Mouse (Mus musculus) liver, adult 2 months (tissue): ENCODE data around the gene Slc39a11. TPM values are rescaled to one million over a fixed set of nuclear protein-coding genes. Genes with fewer than 3 reads are reported as not detected.

Experiments
- DNase-seq: peaks from one replicate; pipeline ENCODE4 v3.0.0-alpha.2; 2011; ENCODE audit warnings: low read depth, low spot score; ENCODE audit errors: extremely low read depth
- H3K27ac ChIP-seq: fragments of 200-500 bp; replicated peaks from 2 replicates; pipeline ENCODE4 v1.5.1; 2012; ENCODE audit warnings: low read depth, mild to moderate bottlenecking, control low read depth, inconsistent platforms, low read length; ENCODE audit not compliant: insufficient read depth
- H3K27me3 ChIP-seq: fragments of 200-500 bp; 2 replicates; pipeline ENCODE4 v1.6.1; 2012; ENCODE audit warnings: mild to moderate bottlenecking, moderate library complexity, low read length, inconsistent platforms; ENCODE audit not compliant: control insufficient read depth, insufficient read depth
- H3K36me3 ChIP-seq: fragments of 200-500 bp; 2 replicates; pipeline ENCODE4 v1.6.1; 2012; ENCODE audit warnings: low read length, inconsistent platforms; ENCODE audit not compliant: control insufficient read depth, insufficient read depth
- H3K4me1 ChIP-seq: fragments of 200-500 bp; 2 replicates; pipeline ENCODE4 v1.6.1; 2011; ENCODE audit warnings: low read length; ENCODE audit not compliant: control insufficient read depth, insufficient read depth
- H3K4me3 ChIP-seq: fragments of 200-500 bp; 2 replicates; pipeline ENCODE4 v1.5.1; 2011; ENCODE audit warnings: low read depth, mild to moderate bottlenecking, control low read depth, low read length, moderate library complexity; ENCODE audit not compliant: insufficient read depth
- H3K79me2 ChIP-seq: fragments of 200-500 bp; 2 replicates; pipeline ENCODE4 v1.6.1; 2012; ENCODE audit warnings: inconsistent platforms, mild to moderate bottlenecking, low read length, moderate library complexity; ENCODE audit not compliant: control insufficient read depth, insufficient read depth
- H3K9ac ChIP-seq: fragments of 200-500 bp; 2 replicates; pipeline ENCODE4 v1.6.1; 2012; ENCODE audit warnings: low read depth, mild to moderate bottlenecking, control low read depth, inconsistent platforms, low read length
- CTCF ChIP-seq: fragments of 200-500 bp; IDR thresholded peaks from 2 replicates; pipeline ENCODE4 v1.5.1; 2011; ENCODE audit warnings: low read depth, low read length, control low read depth
- POLR2A ChIP-seq: fragments of 200-500 bp; IDR thresholded peaks from 2 replicates; pipeline ENCODE4 v1.6.1; 2011; ENCODE audit warnings: low read length, control low read depth; ENCODE audit not compliant: insufficient read depth; ENCODE audit errors: extremely low read depth
- WGBS: fragments of 180-500 bp; shearing (Covaris S2); methylation state at CpG from one replicate; pipeline ENCODE4 v1.1.7; 2018; 5-methylcytosine and 5-hydroxymethylcytosine counted together
- polyA plus RNA-seq: library from polyadenylated mRNA; depleted of rRNA; stranded (reverse); fragments of >200 nt; gene quantifications from 2 replicates; pipeline ENCODE4 v1.2.3, GENCODE M21; 2012
- total RNA-seq: library from RNA; depleted of rRNA; stranded (reverse); fragments of >200 nt; gene quantifications from 2 replicates; pipeline ENCODE4 v1.2.3, GENCODE M21; 2014

Gene Slc39a11
- total and polyA plus RNA-seq, 2 experiments: 18.8 to 22.8 TPM

DNA sequence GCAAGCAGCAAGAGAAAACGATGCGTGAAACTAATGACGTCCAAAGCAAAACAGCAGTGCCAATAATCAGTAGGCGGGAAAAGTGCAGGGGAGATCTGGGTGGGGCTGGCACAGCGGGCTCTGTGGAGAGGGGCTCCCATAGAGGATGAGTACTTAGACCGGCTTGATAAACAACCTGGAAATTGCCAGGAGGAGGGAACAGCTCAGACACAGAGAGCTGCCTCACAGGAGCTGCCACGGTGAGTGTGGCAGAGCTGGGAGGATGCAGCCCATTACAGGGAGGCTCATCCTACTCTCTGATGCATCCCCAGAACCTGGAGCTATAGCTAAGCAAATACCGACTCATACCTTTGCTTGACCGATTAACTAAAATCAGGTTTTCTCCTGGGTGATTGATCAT, 224.0 kb downstream of the Slc39a11 start:
- WGBS: 88% methylated on average over 9 of the region's 9 CpGs
- DNase-seq: no peak
- Histone ChIP-seq H3K36me3 (no peaks in the 10 kb centered on the region), H3K27ac (no peak overlapping the region), H3K9ac (no peak overlapping the region), H3K79me2 (no peaks in the 10 kb centered on the region), H3K4me1 (no peaks in the 10 kb centered on the region), H3K27me3 (no peaks in the 10 kb centered on the region), H3K4me3 (no peak overlapping the region)
- no peak for TF ChIP-seq CTCF
- TF ChIP-seq POLR2A: no peak

- no peak for DNase-seq
- no peaks in the 10 kb centered on the region for H3K79me2 ChIP-seq
- no peaks in the 10 kb centered on the region for H3K27me3 ChIP-seq
- no peak overlapping the region for H3K27ac ChIP-seq
- TF ChIP-seq CTCF (no peak), POLR2A (no peak)
- no peak overlapping the region for H3K9ac ChIP-seq
- H3K4me1 ChIP-seq: no peaks in the 10 kb centered on the region
- no peak overlapping the region for H3K4me3 ChIP-seq
- H3K36me3 ChIP-seq: no peaks in the 10 kb centered on the region; the same call in 1 of the 2 replicates
- WGBS: 89% methylated on average over 3 of the region's 3 CpGs
These were observed 224.4 kb downstream of the Slc39a11 start for GRCm38 (mm10) chr11:113425454-113425853.

- H3K9ac ChIP-seq: no peak overlapping the region
- no peaks in the 10 kb centered on the region for H3K27me3 ChIP-seq
- H3K4me3 ChIP-seq: no peak overlapping the region
- DNase-seq: no peak
- no peaks in the 10 kb centered on the region for H3K79me2 ChIP-seq
- H3K4me1 ChIP-seq: no peaks in the 10 kb centered on the region
- no peaks in the 10 kb centered on the region; the same call in 1 of the 2 replicates for H3K36me3 ChIP-seq
- TF ChIP-seq POLR2A (no peak), CTCF (no peak)
- no peak overlapping the region for H3K27ac ChIP-seq
- 97% methylated on average over 3 of the region's 4 CpGs for WGBS
These were observed 225.1 kb downstream of the Slc39a11 start for GRCm38 (mm10) chr11:113424765-113425164.

- no peak for DNase-seq
- Histone ChIP-seq H3K9ac (no peak overlapping the region), H3K79me2 (no peaks in the 10 kb centered on the region), H3K27me3 (no peaks in the 10 kb centered on the region), H3K4me1 (no peaks in the 10 kb centered on the region), H3K27ac (no peak overlapping the region), H3K36me3 (no peaks in the 10 kb centered on the region; the same call in 1 of the 2 replicates), H3K4me3 (no peak overlapping the region)
- 83% methylated on average over 7 of the region's 7 CpGs for WGBS
- no peak for TF ChIP-seq CTCF
- TF ChIP-seq POLR2A: no peak
These were observed 227.3 kb downstream of the Slc39a11 start for GRCm38 (mm10) chr11:113422598-113422997.

- no peaks in the 10 kb centered on the region for H3K4me1 ChIP-seq
- DNase-seq: no peak
- 88% methylated on average over 15 of the region's 15 CpGs for WGBS
These were observed 230.8 kb downstream of the Slc39a11 start for GRCm38 (mm10) chr11:113418921-113419655.

GRCm38 (mm10) chr11:113417948-113418347, 231.9 kb downstream of the Slc39a11 start:
- no peak overlapping the region for H3K9ac ChIP-seq
- no peaks in the 10 kb centered on the region for H3K4me1 ChIP-seq
- no peak overlapping the region for H3K27ac ChIP-seq
- TF ChIP-seq CTCF: no peak
- no peak for TF ChIP-seq POLR2A
- DNase-seq: no peak
- no peaks in the 10 kb centered on the region for H3K27me3 ChIP-seq
- H3K36me3 ChIP-seq: no peaks in the 10 kb centered on the region; the same call in 1 of the 2 replicates
- no peaks in the 10 kb centered on the region for H3K79me2 ChIP-seq
- WGBS: 96% methylated on average over 4 of the region's 4 CpGs
- no peak overlapping the region for H3K4me3 ChIP-seq

More at GRCm38 (mm10) chr11:113418921-113419655, 230.8 kb downstream of the Slc39a11 start:
- no peak for TF ChIP-seq CTCF
- no peak for TF ChIP-seq POLR2A
- H3K9ac ChIP-seq: no peak overlapping the region
- H3K36me3 ChIP-seq: no peaks in the 10 kb centered on the region; the same call in 1 of the 2 replicates
- H3K79me2 ChIP-seq: no peaks in the 10 kb centered on the region
- H3K27ac ChIP-seq: no peak overlapping the region
- H3K27me3 ChIP-seq: no peaks in the 10 kb centered on the region
- H3K4me3 ChIP-seq: no peak overlapping the region
